9 mouse cellular contexts compared by ENCODE assay signal in genomic region chr4:5583989-5584677, GRCm38 (mm10).
A peak's percentile ranks its signal among the peaks of the same experiment; 100 is the strongest.
DNase-seq lines count a peak whose midpoint lies in the region; ATAC-seq lines count a peak whose summit lies in the region.
"Had no signal": no experiment of that assay in that cellular context is flagged by ENCODE, and none has a peak within 500 bp of the region (broad histone marks: within the 10 kb centered on the region; RNA-seq: fewer than 3 reads in every experiment).

No protein-coding gene starts in this region.

- ATAC-seq in cerebellum, adult (ENCODE audit: insufficient number of reproducible peaks, low FRiP score, low TSS enrichment) = no peak

- peak; percentile 9 to 17 for DNase-seq in cerebellum, postnatal 14 days
- DNase-seq in testis, postnatal 14 days (ENCODE audit: low spot score) = peak; percentile 4
- no peak for DNase-seq in testis, postnatal 10 days (ENCODE audit: low spot score)
- DNase-seq in kidney, adult 9 months = peak; percentile 9
- DNase-seq in skeletal muscle tissue, adult 2 months (ENCODE audit: low read depth, low spot score) = peak; percentile 71
- DNase-seq in c-Kit-positive CD71-positive TER-119-positive erythroid progenitor cells, embryonic 14.5 days (ENCODE audit: low spot score) = no peak
- no peak for DNase-seq in spleen, postnatal 36 days (ENCODE audit: low spot score in 2 of 2)
- DNase-seq: liver, embryonic 13.5 days had no signal

Comparison
In these comparisons a context has a peak if more than half of its experiments do, and no peak if none do; other contexts are left out.
1. DNase-seq: peak in cerebellum, postnatal 14 days (2 of 2), testis, postnatal 14 days (single experiment), kidney, adult 9 months (single experiment) and skeletal muscle tissue, adult 2 months (single experiment); none in testis, postnatal 10 days (single experiment), c-Kit-positive CD71-positive TER-119-positive erythroid progenitor cells, embryonic 14.5 days (single experiment) and spleen, postnatal 36 days (0 of 2).